19 mouse cellular contexts compared by ENCODE assay signal in genomic region chr14:55726261-55726660, GRCm38 (mm10). TPM values are rescaled to one million over a fixed set of nuclear protein-coding genes. Genes with fewer than 3 reads are reported as not detected.
A peak's percentile ranks its signal among the peaks of the same experiment; 100 is the strongest.
DNase-seq lines count a peak whose midpoint lies in the region; TF ChIP-seq lines count a peak whose summit lies in the region.
"Had no signal": no experiment of that assay in that cellular context is flagged by ENCODE, and none has a peak within 500 bp of the region (broad histone marks: within the 10 kb centered on the region; RNA-seq: fewer than 3 reads in every experiment).

No protein-coding gene starts in this region.

- peak overlapping the region; percentile 65 for H3K27ac ChIP-seq in liver, adult 2 months (replicated peaks; ENCODE audit: insufficient read depth, low read depth, low read length)

- H3K36me3 ChIP-seq in liver, adult 2 months (ENCODE audit: control insufficient read depth, insufficient read depth, low read length) = no peaks in the 10 kb centered on the region
- H3K36me3 ChIP-seq: G1E had no signal

- no peak overlapping the region for H3K9ac ChIP-seq in liver, adult 2 months (ENCODE audit: low read depth, low read length)

- H3K27me3 ChIP-seq in liver, adult 2 months (ENCODE audit: control insufficient read depth, insufficient read depth, low read length) = no peaks in the 10 kb centered on the region
- H3K27me3 ChIP-seq: Patski had no signal

- H3K79me2 ChIP-seq in liver, adult 2 months (ENCODE audit: control insufficient read depth, insufficient read depth, low read length) = no peaks in the 10 kb centered on the region

- no peak for TF ChIP-seq CTCF in liver, adult 2 months (IDR thresholded peaks at IDR 0.05; ENCODE audit: low read depth, low read length)

- TF ChIP-seq POLR2A in liver, adult 2 months (IDR thresholded peaks at IDR 0.05; ENCODE audit: extremely low read depth, insufficient read depth, low read length) = no peak

- H3K4me1 ChIP-seq in liver, adult 2 months (ENCODE audit: control insufficient read depth, insufficient read depth, low read length) = peaks cover 25% of the 10 kb centered on the region

- no peak overlapping the region for H3K4me3 ChIP-seq in liver, adult 2 months (ENCODE audit: insufficient read depth, low read depth, low read length)

- DNase-seq in liver, adult 2 months (ENCODE audit: extremely low read depth, low read depth, low spot score) = peak; percentile 96
- DNase-seq in liver (no peak), A20 (ENCODE audit: low read depth, low spot score) (peak; percentile 22)
- no peak for DNase-seq in left cerebral cortex, adult 9 months (ENCODE audit: low spot score in 2 of 2)
- DNase-seq: adrenal gland, adult 2 months; adrenal gland, adult 8-10 months; adrenal gland, postnatal 10 days; adrenal gland, postnatal 14 days; adrenal gland, postnatal 25 days; adrenal gland, postnatal 36 days; B cell, adult 2 months; cerebellum, adult 11 months; cerebellum, adult 11-12 months; cerebellum, adult 18-20 months; cerebellum, adult 2 months had no signal

RNA-seq across cellular contexts. Expression of gene Rabggta, which starts 4.2 kb away (rescaled TPM):
- 28.7 and 31.5 TPM in 2 replicates for total RNA-seq in liver, adult 2 months (2014; rRNA removed)
- 64.0 and 65.1 TPM in 2 replicates for polyA plus RNA-seq in liver, adult 2 months (2012; rRNA removed)

RNA-seq across cellular contexts. Expression of gene Tgm1, which starts 12.5 kb away (rescaled TPM):
- total RNA-seq in liver, adult 2 months (2014; rRNA removed) = 7.9 and 8.4 TPM in 2 replicates
- polyA plus RNA-seq in liver, adult 2 months (2012; rRNA removed) = 22.8 and 24.2 TPM in 2 replicates
- total RNA-seq: adrenal gland, postnatal 25 days had no signal
- polyA plus RNA-seq: activated CD4-positive, CD25-positive, alpha-beta regulatory T cell, adult 4 months; CD4-positive, CD25-positive, alpha-beta regulatory T cell, adult 4 months had no signal

RNA-seq across cellular contexts. Expression of gene Dhrs1, which starts 19.2 kb away (rescaled TPM):
- total RNA-seq in liver, adult 2 months (2014; rRNA removed) = 109 and 140 TPM in 2 replicates
- polyA plus RNA-seq in liver, adult 2 months (2012; rRNA removed) = 263 and 286 TPM in 2 replicates

RNA-seq across cellular contexts. Expression of gene Nop9, which starts 19.2 kb away (rescaled TPM):
- 11.0 and 13.0 TPM in 2 replicates for total RNA-seq in liver, adult 2 months (2014; rRNA removed)
- polyA plus RNA-seq in liver, adult 2 months (2012; rRNA removed) = 11.8 and 15.1 TPM in 2 replicates

RNA-seq across cellular contexts. Expression of gene Cideb, which starts 32.0 kb away (rescaled TPM):
- 101 and 128 TPM in 2 replicates for total RNA-seq in liver, adult 2 months (2014; rRNA removed)
- polyA plus RNA-seq in liver, adult 2 months (2012; rRNA removed) = 483 and 586 TPM in 2 replicates
- polyA plus RNA-seq: activated CD4-positive, CD25-positive, alpha-beta regulatory T cell, adult 4 months; CD4-positive, CD25-positive, alpha-beta regulatory T cell, adult 4 months; G1E had no signal

Comparison
In these comparisons a context has a peak if more than half of its experiments do, and no peak if none do; other contexts are left out.
1. DNase-seq: peak in liver, adult 2 months (single experiment) and A20 (single experiment); none in liver (single experiment) and left cerebral cortex, adult 9 months (0 of 2).